Mouse (Mus musculus) small intestine, adult 2 months (tissue): ENCODE results near the gene Dnlz.
"Not testable (repeated sequence)": the region's sequence is repeated elsewhere in the genome, so short reads cannot be mapped to it uniquely, and the experiment has no call there.

Experiments used
- CTCF ChIP-seq: fragments of 200-500 bp; IDR thresholded peaks from 2 replicates; pipeline ENCODE4 v1.5.1; 2012; ENCODE audit warnings: low read depth, mild to moderate bottlenecking, control low read depth, inconsistent platforms, low read length, moderate library complexity, mixed read lengths; ENCODE audit not compliant: insufficient replicate concordance, insufficient read length; ENCODE audit errors: extremely low read depth
- POLR2A ChIP-seq: fragments of 200-500 bp; IDR thresholded peaks from 2 replicates; pipeline ENCODE4 v1.6.1; 2012; ENCODE audit warnings: low read depth, mild to moderate bottlenecking, control low read depth, inconsistent platforms, low read length, moderate library complexity

GRCm38 (mm10) chr2:26380871-26381270 is 29.0 kb upstream of the Dnlz start:
- not testable (repeated sequence) for TF ChIP-seq CTCF, POLR2A
